Mouse (Mus musculus) lung, adult 2 months (tissue): ENCODE measurements at regions not wholly inside any gene's neighbourhood (a gene's known extent, or its start where the extent isn't known, plus 50 kb on each side); places are given as distances from the start of the nearest gene placed in this dataset.

ENCODE experiments used
- DNase-seq: peaks from one replicate; pipeline ENCODE4 v3.0.0; 2022
- H3K4me1 ChIP-seq: fragments of 200-500 bp; 2 replicates; pipeline ENCODE4 v1.6.1; 2011; ENCODE audit warnings: low read length; ENCODE audit not compliant: control insufficient read depth, insufficient read depth
- H3K4me3 ChIP-seq: fragments of 200-500 bp; replicated peaks from 2 replicates; pipeline ENCODE3; 2011; ENCODE audit warnings: low read depth, mild to moderate bottlenecking, control low read depth, low read length; ENCODE audit errors: extremely low read depth
- CTCF ChIP-seq: fragments of 200-500 bp; IDR thresholded peaks from 2 replicates; pipeline ENCODE4 v1.5.1; 2011; ENCODE audit warnings: mild to moderate bottlenecking, low read length, control low read depth; ENCODE audit not compliant: insufficient read depth
- POLR2A ChIP-seq: fragments of 200-500 bp; IDR thresholded peaks from 2 replicates; pipeline ENCODE4 v1.6.1; 2011; ENCODE audit warnings: low read depth, mild to moderate bottlenecking, control low read depth, low read length, borderline replicate concordance; ENCODE audit errors: extremely low read depth
- WGBS: fragments of 180-500 bp; shearing (Covaris S2); methylation state at CpG from one replicate; pipeline ENCODE4 v1.1.7; 2018; 5-methylcytosine and 5-hydroxymethylcytosine counted together

DNA sequence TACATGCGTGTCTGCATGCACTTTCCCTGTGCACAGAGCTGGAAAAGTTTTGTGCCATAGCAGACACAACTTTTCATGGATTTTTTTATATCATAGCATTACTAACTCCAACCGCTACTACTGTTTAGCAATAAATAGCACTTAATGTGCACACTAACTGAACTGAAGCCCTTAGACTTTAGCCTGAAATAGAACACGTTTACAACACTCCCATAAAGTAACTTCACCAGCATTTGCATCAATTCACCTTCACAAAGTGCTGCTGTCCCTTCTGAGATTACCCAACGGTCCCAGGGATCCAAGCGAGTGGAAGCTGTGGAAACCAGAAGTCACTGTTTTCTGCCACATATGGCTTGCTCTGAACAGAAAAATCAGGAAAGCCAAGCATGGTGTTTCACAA is 161.9 kb upstream of the Smim15 start:
- no peak for TF ChIP-seq CTCF
- no peak for TF ChIP-seq POLR2A
- WGBS = 70% methylated on average over 5 of the region's 5 CpGs
- DNase-seq = no peak
- H3K4me3 ChIP-seq = no peak overlapping the region
- H3K4me1 ChIP-seq = peaks cover 19% of the 10 kb centered on the region

DNA sequence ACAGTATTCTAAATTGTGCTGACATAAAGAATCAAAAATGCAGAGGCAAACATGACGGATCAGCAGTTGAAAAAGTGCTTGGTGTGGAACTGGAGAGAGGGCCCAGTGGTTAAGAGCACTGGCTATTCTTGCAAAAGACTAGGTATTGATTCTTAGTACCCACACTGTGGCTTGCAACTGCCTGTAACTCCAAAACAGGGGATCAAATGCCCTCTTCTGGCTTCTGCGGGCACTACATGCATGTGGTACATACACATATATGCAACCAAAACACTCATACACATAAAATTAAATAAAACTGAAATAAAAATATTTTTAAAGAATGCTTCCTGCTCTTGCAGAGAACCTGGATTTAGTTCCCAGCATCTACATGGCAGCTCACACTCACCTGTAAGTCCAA is 163.7 kb upstream of the Smim15 start:
- Histone ChIP-seq H3K4me1 (peaks cover 12% of the 10 kb centered on the region), H3K4me3 (no peak overlapping the region)
- TF ChIP-seq POLR2A (no peak), CTCF (no peak)
- 97% methylated on average over 2 of the region's 2 CpGs for WGBS
- DNase-seq = no peak

DNA sequence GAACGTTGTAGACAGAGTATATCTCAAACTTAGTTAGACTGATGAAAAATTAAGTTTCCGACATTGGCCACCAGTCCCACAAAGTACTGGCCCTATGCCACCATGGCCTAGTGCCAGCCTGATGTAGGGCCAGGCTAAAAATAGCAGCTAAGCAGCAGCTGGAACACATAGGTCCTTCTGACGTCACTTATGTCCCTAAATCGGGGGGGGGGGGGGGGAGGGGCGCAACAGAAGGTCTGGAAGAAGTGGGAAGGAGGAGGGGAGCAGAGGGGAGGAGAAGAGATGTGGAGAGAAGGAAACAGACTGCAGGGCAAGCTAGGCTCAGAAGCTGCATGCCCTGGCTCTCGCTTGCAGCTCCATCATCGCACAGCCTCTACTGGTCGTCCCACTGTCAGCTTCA is 164.7 kb upstream of the Smim15 start:
- no peak overlapping the region for H3K4me3 ChIP-seq
- no peak for TF ChIP-seq CTCF
- no peak for TF ChIP-seq POLR2A
- DNase-seq = no peak
- H3K4me1 ChIP-seq = peaks cover 10% of the 10 kb centered on the region
- 27% methylated on average over 7 of the region's 8 CpGs for WGBS

- TF ChIP-seq CTCF = no peak
- no peak for TF ChIP-seq POLR2A
- DNase-seq = no peak
- 67% methylated on average over 3 of the region's 3 CpGs for WGBS
- peaks cover 11% of the 10 kb centered on the region for H3K4me1 ChIP-seq
- no peak overlapping the region for H3K4me3 ChIP-seq
Observed at GRCm38 (mm10) chr13:107878980-107879379, 165.3 kb upstream of the Smim15 start.

DNA sequence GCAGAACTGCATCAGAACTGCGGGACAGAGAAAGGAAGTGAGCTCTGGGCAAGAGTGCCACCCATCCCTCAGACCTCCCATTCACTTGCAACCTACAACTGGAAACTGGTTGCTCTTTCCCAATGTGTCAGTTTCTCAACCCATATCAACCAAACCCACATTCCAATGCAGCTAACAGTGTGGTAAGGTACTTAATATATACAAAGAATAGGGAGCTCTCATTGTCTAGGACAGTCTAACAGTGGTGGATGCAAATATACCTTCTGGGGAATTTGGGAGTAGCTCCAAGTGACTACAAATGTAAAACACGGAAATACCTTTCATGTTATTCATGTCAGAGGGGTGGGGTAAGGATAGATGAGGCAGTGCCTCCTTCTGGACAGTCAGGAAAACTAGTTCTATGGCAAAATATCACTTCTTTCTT is 171.0 kb upstream of the Smim15 start:
- TF ChIP-seq CTCF (0 out of 2 replicates have a peak, but pooled peaks have one; percentile 0), POLR2A (no peak)
- Histone ChIP-seq H3K4me1 (peaks cover 17% of the 10 kb centered on the region), H3K4me3 (no peak overlapping the region)
- DNase-seq = no peak
- WGBS = 24% methylated on average over 2 of the region's 2 CpGs

GRCm38 (mm10) chr13:107872574-107872973 is 171.7 kb upstream of the Smim15 start:
- H3K4me1 ChIP-seq = peaks cover 18% of the 10 kb centered on the region
- no peak for DNase-seq
- no peak overlapping the region for H3K4me3 ChIP-seq
- no peak for TF ChIP-seq POLR2A
- TF ChIP-seq CTCF = no peak
- 76% methylated on average over 8 of the region's 8 CpGs for WGBS

GRCm38 (mm10) chr13:107872137-107872536 is 172.1 kb upstream of the Smim15 start:
- Histone ChIP-seq H3K4me1 (peaks cover 18% of the 10 kb centered on the region), H3K4me3 (no peak overlapping the region)
- WGBS = 74% methylated on average over 10 of the region's 10 CpGs
- no peak for TF ChIP-seq POLR2A
- no peak for TF ChIP-seq CTCF
- no peak for DNase-seq

- Histone ChIP-seq H3K4me3 (no peak overlapping the region), H3K4me1 (peaks cover 17% of the 10 kb centered on the region)
- 54% methylated on average over 7 of the region's 7 CpGs for WGBS
- no peak for DNase-seq
- TF ChIP-seq POLR2A (no peak), CTCF (no peak)
Observed at GRCm38 (mm10) chr13:107868906-107869305, 175.3 kb upstream of the Smim15 start.

DNA sequence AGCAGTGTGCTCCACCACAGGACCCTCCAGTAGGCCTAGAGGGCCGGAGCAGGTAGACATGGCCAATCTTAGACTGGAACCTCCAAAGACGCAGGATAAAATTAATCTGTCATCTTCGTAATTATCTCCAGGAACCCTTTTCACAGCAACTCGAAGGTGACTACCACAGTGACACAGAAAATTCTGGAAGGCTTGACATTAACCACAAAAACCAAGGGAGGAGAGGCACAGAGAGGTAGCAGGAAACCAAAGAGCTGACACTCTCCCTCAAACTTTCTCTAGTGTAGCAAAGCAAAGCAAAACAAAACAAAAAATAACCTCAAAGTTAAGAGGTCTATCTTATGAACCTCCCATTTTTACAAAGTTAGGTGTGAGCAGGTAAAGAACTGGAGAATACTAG is 177.4 kb upstream of the Smim15 start:
- DNase-seq = no peak
- H3K4me3 ChIP-seq = no peak overlapping the region
- 80% methylated on average over 4 of the region's 4 CpGs for WGBS
- H3K4me1 ChIP-seq = peaks cover 12% of the 10 kb centered on the region; the same call in 1 of the 2 replicates
- TF ChIP-seq CTCF (no peak), POLR2A (no peak)

- 47% methylated on average over 11 of the region's 11 CpGs for WGBS
- H3K4me3 ChIP-seq = no peak overlapping the region
- H3K4me1 ChIP-seq = peaks cover 10% of the 10 kb centered on the region; the same call in 1 of the 2 replicates
- TF ChIP-seq CTCF (no peak), POLR2A (no peak)
- no peak for DNase-seq
Observed at GRCm38 (mm10) chr13:107862793-107863654, 181.2 kb upstream of the Smim15 start.
